Mouse (Mus musculus): Measurements from ENCODE around the gene Cox7a1.

Gene Cox7a1

GRCm38 (mm10) chr7:30220008-30220356, 36.0 kb downstream of the Cox7a1 start:
- no peak for DNase-seq (ENCODE audit: extremely low spot score)

- DNase-seq (ENCODE audit: extremely low spot score), result no peak
Measured at GRCm38 (mm10) chr7:30221433-30221832, 37.5 kb downstream of the Cox7a1 start.

- DNase-seq (ENCODE audit: extremely low spot score), result no peak
Measured at GRCm38 (mm10) chr7:30222205-30222604, 38.3 kb downstream of the Cox7a1 start.

- DNase-seq (ENCODE audit: extremely low spot score), result no peak
Measured at GRCm38 (mm10) chr7:30224206-30224605, 40.3 kb downstream of the Cox7a1 start.

- no peak for DNase-seq (ENCODE audit: extremely low spot score)
Measured at GRCm38 (mm10) chr7:30231328-30231668, 47.4 kb downstream of the Cox7a1 start.

GRCm38 (mm10) chr7:30231669-30232454, 47.9 kb downstream of the Cox7a1 start, which contains the start of the genes Polr2i and Tbcb:
Gene Polr2i (plus strand): TSS chr7:30231948.
Gene Tbcb (minus strand): TSS chr7:30232272.
- DNase-seq (ENCODE audit: extremely low spot score), result peak; percentile 95

- DNase-seq (ENCODE audit: extremely low spot score), result peak; percentile 63
Measured at GRCm38 (mm10) chr7:30232631-30233148, 48.7 kb downstream of the Cox7a1 start.

GRCm38 (mm10) chr7:30233387-30233786, 49.4 kb downstream of the Cox7a1 start:
- no peak for DNase-seq (ENCODE audit: extremely low spot score)

- no peak for DNase-seq (ENCODE audit: extremely low spot score)
Measured at GRCm38 (mm10) chr7:30234276-30234858, 50.4 kb downstream of the Cox7a1 start.

- DNase-seq (ENCODE audit: extremely low spot score), result no peak
Measured at GRCm38 (mm10) chr7:30235091-30235490, 51.1 kb downstream of the Cox7a1 start.

- no peak for DNase-seq (ENCODE audit: extremely low spot score)
Measured at GRCm38 (mm10) chr7:30235625-30236024, 51.7 kb downstream of the Cox7a1 start, which contains the start of gene Ovol3. Gene Ovol3 (minus strand): TSS chr7:30235725.

All from embryo, embryonic 9.5 days (tissue).